Mouse (Mus musculus): Measurements from ENCODE around the gene Rab22a. TPM values are rescaled to one million over a fixed set of nuclear protein-coding genes. Genes with fewer than 3 reads are reported as not detected.

Rab22a gene
- polyA plus RNA-seq, 1 experiment from 2014 or later: 39.3 TPM

GRCm38 (mm10) chr2:173742090-173742489, 82.5 kb downstream of the Rab22a start:
- Histone ChIP-seq H3K4me2 (no peak overlapping the region), H3K4me3 (no peak overlapping the region), H3K36me3 (peaks cover 16% of the 10 kb centered on the region), H3K27ac (ENCODE audit: poor library complexity, severe bottlenecking) (no peak overlapping the region), H3K9me3 (replicated peaks) (peaks cover 6% of the 10 kb centered on the region; the same call in 1 of the 2 replicates), H3K9ac (no peak overlapping the region), H3K4me1 (replicated peaks) (peaks cover 23% of the 10 kb centered on the region), H3K27me3 (replicated peaks) (no peaks in the 10 kb centered on the region)
- WGBS: 87% methylated on average over 13 of the region's 13 CpGs
- no peak for ATAC-seq (ENCODE audit: insufficient number of reproducible peaks, low FRiP score)

DNA sequence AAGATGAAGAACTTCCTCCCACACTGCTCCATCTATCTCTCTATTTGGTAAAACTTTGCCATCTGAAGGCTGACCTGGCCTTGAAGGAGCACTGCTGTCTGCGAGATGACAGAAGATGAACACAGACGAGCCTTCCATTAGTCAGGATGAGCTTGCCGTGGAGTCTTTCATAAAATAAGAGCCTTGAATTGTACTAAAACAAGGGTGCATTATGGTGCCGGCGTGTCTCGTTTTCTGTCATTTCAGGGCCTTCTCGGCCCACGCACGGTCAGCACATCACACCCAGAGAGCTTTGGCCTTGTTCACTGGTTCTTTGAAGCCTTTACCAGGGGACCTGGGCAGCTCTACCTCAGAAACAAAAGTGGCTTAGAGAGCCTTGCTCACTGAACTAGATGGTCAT, 83.2 kb downstream of the Rab22a start:
- no peak for ATAC-seq (ENCODE audit: insufficient number of reproducible peaks, low FRiP score)
- Histone ChIP-seq H3K4me3 (no peak overlapping the region), H3K4me1 (replicated peaks) (peaks cover 28% of the 10 kb centered on the region), H3K27me3 (replicated peaks) (no peaks in the 10 kb centered on the region), H3K9ac (no peak overlapping the region), H3K36me3 (peaks cover 18% of the 10 kb centered on the region), H3K4me2 (no peak overlapping the region), H3K9me3 (replicated peaks) (peaks cover 9% of the 10 kb centered on the region; the same call in 1 of the 2 replicates), H3K27ac (ENCODE audit: poor library complexity, severe bottlenecking) (no peak overlapping the region)
- WGBS: 88% methylated on average over 9 of the region's 9 CpGs

DNA sequence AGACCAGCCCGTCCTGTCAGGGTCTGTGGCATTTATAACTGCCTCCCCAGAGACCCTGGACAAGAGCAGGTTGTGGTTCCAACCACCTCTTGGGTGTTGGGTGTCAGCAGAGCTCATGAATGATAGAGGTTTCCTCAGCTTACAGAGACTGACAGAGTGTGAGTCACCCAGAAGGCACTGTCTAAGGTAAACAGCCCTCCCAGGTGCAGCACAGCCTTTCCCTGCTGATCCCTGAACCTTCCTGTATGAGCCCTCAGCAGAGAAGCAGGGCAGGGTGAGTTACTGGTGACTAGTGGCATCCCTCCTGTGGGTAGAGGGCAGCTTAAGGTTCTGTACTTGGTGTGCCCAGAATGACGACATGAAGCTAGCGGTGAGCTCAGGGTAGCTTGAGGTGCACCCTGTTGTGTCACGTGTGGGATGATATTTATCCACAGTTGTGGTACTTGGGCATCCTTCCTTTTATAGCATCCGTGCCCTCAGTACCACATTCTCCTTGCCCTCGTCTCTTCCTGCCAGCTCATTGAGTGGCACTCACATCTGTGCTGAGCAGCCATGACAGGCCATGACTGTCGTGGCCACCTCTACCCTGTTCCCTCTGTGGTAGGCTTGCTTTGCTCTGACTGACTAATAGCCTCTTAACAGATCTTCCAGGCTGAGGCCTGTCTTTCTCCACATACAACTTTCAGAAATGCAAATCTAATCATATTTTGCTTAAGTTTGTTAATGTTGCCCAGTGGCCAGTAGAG, 84.7 kb downstream of the Rab22a start:
- Histone ChIP-seq H3K4me3 (no peak overlapping the region), H3K9me3 (replicated peaks) (peaks cover 9% of the 10 kb centered on the region; the same call in 1 of the 2 replicates)
- ATAC-seq (ENCODE audit: insufficient number of reproducible peaks, low FRiP score): no peak

GRCm38 (mm10) chr2:173748961-173749659, 89.5 kb downstream of the Rab22a start:
- Histone ChIP-seq H3K9ac (no peak overlapping the region), H3K9me3 (replicated peaks) (peaks cover 9% of the 10 kb centered on the region; the same call in 1 of the 2 replicates), H3K27me3 (replicated peaks) (no peaks in the 10 kb centered on the region), H3K4me3 (no peak overlapping the region), H3K36me3 (peaks cover 8% of the 10 kb centered on the region; the same call in 1 of the 2 replicates), H3K27ac (ENCODE audit: poor library complexity, severe bottlenecking) (no peak overlapping the region), H3K4me1 (replicated peaks) (peaks cover 15% of the 10 kb centered on the region; the same call in 1 of the 2 replicates), H3K4me2 (no peak overlapping the region)
- no peak for ATAC-seq (ENCODE audit: insufficient number of reproducible peaks, low FRiP score)
- 92% methylated on average over 2 of the region's 2 CpGs for WGBS

More for the DNA sequence above, 84.7 kb downstream of the Rab22a start:
- H3K9ac ChIP-seq: no peak overlapping the region
- WGBS: 81% methylated on average over 7 of the region's 7 CpGs
- no peaks in the 10 kb centered on the region for H3K27me3 ChIP-seq (replicated peaks)
- no peak overlapping the region for H3K4me2 ChIP-seq
- peaks cover 14% of the 10 kb centered on the region for H3K36me3 ChIP-seq
- peaks cover 18% of the 10 kb centered on the region for H3K4me1 ChIP-seq (replicated peaks)
- H3K27ac ChIP-seq (ENCODE audit: poor library complexity, severe bottlenecking): no peak overlapping the region

GRCm38 (mm10) chr2:173755433-173756144, 96.0 kb downstream of the Rab22a start:
- Histone ChIP-seq H3K4me3 (no peak overlapping the region), H3K4me1 (replicated peaks) (peaks cover 25% of the 10 kb centered on the region), H3K9ac (no peak overlapping the region), H3K27me3 (replicated peaks) (no peaks in the 10 kb centered on the region), H3K9me3 (replicated peaks) (no peaks in the 10 kb centered on the region), H3K27ac (ENCODE audit: poor library complexity, severe bottlenecking) (no peak overlapping the region), H3K36me3 (0 out of 2 replicates have a peak, but pooled peaks cover 4% of the 10 kb centered on the region), H3K4me2 (no peak overlapping the region)
- 79% methylated on average over 8 of the region's 8 CpGs for WGBS
- no peak for ATAC-seq (ENCODE audit: insufficient number of reproducible peaks, low FRiP score)

Small RNA genes lying within 50 kb of the gene (microRNA-seq; reads per million reads assigned to microRNA genes)
- gene Mir6340: not detected

Other genes starting within 250 kb of the Rab22a start
- not detected in 2 replicates for gene 1700021F07Rik, start 137.2 kb upstream of the Rab22a start, polyA plus RNA-seq (2016; fragmentation: Nextera tagmentation; extraction: Ambion mirVana)
- gene Ankrd60, start 81.4 kb upstream of the Rab22a start, polyA plus RNA-seq (2016; fragmentation: Nextera tagmentation; extraction: Ambion mirVana): not detected in 2 replicates
- not detected in 2 replicates for gene 1700010B08Rik, start 59.7 kb downstream of the Rab22a start, polyA plus RNA-seq (2016; fragmentation: Nextera tagmentation; extraction: Ambion mirVana)
- 10.0 and 10.1 TPM in 2 replicates for gene Vapb, start 77.8 kb downstream of the Rab22a start, polyA plus RNA-seq (2016; fragmentation: Nextera tagmentation; extraction: Ambion mirVana)